Mouse (Mus musculus) spleen, postnatal 14 days (tissue): ENCODE results near the gene Ceacam16.

Experiments
- DNase-seq, 2 experiments: peaks; one replicate each; pipeline ENCODE4 v3.0.0; 2021 to 2022; ENCODE audit warnings: low spot score in 2 of 2

Gene Ceacam16

DNA sequence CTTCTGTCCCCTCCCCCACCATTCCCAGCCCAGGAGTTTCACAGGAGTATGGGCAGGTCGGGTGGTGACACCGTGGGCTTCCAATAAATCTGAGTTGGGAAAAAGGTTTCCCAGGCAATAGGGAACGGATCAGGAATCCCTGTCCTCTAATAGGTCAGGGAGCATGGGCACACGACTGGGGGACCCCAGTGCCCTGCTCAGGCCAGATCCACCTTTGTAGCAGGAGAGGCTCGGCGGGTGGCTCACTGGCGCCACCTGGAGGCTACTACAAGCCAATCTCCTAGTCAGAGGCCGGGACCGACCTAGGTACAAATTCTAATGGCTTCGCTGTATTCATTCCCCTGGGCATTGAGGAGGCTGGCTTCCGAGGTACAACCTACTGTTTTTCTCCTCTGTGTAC, 17.5 kb downstream of the Ceacam16 start:
- DNase-seq = peak; percentile 53 to 67

DNA sequence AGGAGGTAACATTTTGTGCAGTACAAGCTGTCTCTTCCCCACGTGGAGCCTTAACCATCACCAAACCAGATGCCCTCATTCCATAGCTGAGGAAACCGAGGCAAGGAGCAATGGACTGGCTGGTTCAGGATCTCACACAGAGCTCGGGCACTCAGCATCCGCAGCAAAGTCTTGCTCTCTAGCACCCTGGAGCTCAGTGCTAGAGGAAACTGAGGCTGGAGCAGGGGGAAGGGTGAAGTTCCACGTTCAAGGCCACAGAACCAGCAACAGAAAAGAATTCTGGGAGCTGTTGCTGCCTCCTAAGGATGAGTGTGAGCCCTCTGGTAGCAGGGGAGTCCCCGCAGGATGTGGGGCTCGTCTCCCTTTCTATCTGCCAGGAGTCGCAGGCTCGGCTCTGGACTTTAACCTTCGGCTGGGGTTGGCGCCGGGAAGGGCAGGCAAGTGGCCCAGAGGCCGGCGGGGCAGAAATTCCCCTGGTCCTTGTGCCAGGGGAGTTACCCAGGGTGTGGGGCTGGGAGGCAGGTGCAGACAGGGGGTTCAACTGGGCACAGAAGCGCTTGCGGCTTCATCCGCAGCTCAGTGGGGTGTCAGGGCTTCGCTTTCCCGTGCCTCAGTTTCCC, 18.1 kb downstream of the Ceacam16 start:
- DNase-seq = no peak

DNA sequence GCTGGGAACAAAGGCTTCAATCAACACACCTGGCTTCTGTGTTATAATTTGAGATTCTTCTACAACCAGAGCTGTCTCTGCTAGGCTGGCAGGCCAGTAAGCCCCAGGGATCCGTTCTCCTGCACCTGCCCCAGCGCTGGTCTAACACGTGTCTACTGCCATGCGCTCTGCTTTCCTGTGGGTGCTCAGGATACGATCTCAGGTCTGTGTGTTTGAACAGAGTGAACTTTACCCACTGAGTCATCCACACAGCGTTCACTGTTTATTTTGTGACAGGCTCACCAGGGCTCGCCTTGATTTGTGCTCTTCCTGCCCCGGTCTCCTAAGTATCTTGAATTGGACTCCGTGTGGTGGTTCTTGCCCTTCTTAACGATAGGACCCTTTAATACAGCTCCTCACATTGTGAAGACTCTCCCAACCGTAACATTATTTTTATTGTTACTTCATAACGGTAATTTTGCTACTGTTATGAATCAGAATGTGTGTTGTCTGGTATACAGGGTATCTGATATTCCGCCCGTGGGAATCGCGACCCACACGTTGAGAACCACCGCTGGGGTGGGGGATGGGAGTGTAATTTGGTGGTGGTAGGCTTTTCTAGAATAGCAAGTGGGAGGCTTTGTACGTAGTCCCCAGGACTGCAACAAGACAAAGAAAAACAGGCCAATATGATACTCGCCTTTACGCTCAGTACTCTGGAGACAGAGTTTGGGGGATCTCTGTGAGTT, 19.2 kb downstream of the Ceacam16 start:
- DNase-seq = no peak

DNA sequence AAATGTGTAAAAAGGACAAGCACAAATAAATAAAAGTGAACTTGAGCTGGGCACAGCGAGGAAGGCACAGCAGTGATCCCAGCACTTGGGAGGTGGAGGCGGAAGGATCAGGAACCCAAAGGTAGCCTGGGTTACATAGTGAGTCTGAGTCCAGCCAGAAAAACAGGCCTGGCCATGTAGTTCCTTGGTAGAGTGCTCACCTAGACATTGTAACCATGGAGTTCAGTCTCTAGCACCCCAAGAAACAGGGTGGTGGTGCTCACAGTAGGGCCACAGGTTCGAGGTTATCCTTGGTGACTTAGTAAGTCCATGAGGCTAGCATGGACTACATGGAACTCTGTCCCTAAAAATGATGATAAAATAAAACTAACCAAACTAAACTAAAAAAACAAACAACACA, 20.2 kb downstream of the Ceacam16 start:
- DNase-seq = no peak

DNA sequence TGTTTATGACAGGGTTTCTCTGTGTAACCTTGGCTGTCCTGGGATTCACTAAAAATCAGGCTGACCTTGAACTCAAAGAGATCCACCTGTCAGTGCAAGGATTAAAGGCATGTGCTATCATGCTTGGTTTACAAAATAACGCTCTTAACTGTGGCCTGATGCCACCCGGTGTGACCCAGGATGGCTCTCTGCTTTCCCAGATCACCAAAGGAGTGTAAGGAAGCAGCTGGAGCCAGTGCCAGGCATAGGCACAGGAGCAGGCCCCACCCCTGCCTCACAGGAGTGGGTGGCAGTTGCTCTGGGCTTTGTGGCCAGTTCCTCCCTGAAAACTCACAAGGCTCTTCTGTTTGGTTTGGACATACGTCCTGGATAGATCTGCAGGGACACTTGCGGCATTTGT, 20.7 kb downstream of the Ceacam16 start:
- DNase-seq = no peak

DNA sequence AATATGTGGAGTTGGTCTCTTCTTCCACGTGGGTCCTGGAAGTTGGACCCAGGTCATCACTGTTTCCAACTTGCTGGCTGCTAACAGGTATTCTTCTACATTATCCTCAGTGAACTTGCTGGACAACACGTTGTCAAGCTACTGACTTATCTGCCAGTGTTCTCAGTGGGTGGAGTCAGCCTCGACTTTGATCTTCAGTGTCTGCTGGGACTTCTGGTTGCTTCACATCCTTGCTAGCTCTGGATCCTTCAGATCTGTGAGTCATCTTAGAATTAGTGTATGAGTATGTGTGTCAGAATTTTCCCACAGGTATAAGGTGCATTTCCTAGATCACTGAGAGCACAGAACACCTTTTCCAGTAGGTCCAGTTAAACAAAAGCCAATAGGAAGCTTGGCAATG, 24.3 kb downstream of the Ceacam16 start:
- DNase-seq = no peak

DNA sequence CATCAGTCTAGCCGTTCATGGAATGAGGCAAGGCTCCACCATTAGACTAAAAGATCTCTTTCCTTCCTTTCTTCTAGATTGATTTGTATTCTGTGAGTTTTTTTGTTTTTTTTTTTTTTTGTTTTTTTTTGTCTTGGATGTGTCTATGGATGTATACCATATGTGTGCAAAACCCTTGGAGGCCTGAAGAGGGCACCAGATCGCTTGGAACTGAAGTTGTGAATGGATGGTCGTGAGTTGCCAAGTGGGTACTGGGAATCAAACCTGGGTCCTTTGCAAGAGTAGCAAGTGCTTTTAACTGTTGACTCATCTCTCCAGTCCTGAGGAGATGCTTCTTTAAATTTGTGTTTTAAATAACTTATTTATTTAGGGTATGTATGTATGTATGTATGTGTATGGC, 27.0 kb downstream of the Ceacam16 start:
- DNase-seq = no peak

DNA sequence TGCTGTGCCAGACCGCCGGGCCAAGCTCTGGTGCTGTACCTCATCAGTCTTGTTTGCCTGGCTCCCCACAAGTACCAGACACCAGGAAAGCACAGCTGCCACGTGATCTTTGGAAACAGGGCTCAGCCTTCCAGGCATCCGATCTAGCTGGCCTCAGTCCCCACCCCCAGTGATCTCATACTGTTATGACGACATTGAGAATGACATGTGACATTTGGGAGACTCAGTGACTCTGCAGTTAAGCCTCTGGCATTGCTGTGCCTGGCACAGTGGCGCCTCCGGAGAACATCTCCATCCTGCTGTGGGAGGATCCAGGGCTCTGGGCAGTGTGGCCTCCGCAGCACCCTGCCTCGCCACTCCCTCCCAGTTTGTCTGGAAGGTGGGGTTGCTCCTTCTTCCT, 29.3 kb downstream of the Ceacam16 start:
- no peak for DNase-seq

DNA sequence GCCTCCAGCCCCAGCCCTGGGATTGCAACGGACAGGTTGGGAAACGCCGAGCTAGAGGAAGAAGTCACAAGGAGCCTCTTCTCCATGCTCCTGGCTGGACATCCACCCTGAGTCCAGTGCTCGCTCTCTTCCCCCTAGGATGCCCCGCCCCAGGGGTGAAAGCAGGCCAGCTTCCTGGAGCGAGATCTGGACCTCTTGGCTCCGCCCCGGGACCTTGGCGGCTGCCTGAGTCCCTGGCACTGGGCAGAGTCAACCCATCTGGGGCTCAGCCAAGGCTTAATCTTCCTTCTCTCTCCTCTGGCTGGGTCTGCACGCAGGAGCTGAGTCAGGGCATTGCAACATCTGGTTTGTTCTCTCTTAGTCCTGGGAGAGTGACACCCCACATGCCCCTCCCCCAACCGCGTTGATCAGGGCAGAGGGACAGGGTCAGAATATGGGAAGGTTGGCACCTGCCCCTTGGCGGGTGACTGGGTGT, 30.4 kb downstream of the Ceacam16 start:
- DNase-seq = peak in 1 of 2 experiments; percentile 42

DNA sequence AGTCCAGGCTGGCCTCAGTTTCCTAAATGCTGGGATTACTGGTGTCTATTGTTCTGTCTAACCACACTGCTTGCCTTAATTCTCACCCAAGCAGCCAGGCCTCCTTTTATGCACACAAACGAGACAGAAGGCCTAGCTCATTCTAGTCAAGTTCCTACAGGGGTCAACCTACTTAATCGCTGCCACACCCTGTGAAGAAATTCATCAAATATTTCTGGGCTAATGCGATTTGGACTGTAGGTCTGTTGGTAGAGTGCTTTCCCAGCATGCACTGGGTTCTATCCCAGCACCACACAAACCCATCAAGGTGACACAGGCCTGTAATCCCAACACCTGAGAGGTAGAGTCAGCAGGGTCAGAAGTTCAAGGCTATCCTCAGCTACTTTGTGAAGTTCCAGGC, 31.4 kb downstream of the Ceacam16 start:
- DNase-seq = no peak

DNA sequence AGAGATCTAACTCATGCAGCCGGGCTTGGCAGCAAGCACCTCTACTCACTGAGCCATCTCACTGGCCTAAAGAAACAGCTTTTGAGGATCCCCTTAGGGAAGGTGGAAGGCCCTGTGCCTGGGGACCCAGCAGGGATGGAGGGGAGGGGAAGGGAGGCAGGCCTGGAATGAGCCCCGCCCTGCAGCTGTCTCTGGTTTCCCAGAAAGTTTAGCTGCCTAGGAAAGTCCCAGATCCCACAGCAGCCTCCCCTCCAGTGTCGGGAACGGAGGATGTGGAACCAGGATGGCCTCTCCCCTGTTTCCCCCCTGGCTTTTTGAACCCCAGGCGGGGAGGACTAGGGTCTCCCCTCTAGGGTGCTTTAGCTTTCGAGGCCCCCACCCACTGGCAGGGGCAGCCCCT, 34.3 kb downstream of the Ceacam16 start:
- no peak for DNase-seq

DNA sequence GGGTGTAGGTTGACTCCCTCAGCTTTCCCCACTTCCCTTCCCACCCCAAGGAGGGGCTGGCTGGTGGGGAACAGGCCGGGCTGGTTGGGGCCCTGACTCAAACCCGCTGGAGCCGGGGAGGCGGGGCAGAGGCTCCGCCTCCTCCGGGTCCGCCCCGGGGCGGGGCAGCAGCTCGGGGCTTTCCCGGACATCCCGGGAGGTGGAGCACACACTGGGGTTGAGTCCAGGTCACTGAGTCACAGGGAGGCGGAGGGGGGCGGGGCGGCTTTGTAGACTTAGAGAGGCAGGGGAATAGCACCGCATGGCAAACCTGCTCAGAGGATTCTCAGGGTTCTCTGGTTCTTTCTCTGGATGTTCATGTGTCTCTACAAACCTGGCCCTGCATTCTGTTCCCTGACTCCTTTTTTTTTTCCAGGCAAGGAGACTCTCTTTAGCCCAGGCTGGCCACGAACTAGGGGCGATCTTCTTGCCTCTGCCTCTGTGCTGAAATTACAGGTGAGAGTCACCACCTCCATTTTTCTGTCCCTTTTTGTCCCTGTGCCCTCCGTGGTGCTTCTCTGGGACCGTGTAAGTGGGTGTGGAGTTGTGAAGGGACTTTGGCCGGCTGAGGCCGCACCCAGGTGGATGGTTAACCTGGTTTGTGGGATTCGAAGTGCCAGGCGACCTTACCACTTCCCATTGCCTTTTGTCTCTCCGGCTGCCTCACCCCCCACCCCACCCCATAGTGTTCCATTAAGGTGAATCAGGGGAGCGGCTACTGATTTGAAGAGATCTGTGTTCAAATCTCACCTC, 36.7 kb downstream of the Ceacam16 start:
- peak; percentile 51 to 54 for DNase-seq

DNA sequence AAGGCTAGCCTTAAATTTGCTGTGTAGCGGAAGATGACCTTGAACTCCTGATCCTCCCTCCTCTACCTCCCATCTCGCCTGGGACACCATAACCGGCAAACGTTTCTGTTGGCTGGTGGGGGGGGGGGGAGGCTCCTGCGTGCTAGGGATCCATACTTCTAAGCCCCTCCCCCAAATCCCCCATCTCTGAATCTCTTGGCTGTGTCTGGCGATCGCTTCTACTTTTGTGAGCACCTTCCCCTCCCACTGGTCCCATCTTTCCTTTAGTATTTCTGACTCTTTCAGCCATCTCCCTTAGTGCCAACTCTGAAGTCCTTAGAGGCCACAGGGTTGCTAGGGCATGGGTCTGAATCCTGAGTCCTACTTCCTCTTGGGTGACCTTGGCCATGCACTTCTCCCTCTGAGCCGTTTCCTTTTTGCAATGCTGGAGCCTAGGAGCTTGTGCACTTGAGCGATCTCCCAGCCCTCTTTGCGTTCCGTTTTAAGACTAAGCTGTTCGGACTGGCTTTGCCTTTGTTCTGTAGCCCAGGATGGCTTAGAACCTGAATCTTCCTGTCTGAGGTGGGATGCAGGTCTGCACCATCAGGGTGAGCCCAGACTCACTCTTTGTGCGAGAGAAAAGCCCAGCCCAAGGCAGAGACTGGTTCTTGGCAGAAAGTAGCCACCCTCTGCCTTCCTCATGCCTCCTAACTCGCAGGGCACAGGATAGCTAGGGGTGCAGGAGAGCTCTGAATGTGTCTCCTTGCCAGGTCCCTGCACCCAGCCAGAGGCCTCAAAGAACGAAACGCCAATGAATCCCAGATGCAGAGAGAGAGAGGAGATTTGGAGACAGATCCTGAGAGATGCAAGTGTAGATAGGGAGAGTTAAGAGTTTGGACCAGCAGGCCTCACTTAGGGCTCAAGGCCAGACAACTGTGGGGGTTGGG, 37.6 kb downstream of the Ceacam16 start:
- no peak for DNase-seq

DNA sequence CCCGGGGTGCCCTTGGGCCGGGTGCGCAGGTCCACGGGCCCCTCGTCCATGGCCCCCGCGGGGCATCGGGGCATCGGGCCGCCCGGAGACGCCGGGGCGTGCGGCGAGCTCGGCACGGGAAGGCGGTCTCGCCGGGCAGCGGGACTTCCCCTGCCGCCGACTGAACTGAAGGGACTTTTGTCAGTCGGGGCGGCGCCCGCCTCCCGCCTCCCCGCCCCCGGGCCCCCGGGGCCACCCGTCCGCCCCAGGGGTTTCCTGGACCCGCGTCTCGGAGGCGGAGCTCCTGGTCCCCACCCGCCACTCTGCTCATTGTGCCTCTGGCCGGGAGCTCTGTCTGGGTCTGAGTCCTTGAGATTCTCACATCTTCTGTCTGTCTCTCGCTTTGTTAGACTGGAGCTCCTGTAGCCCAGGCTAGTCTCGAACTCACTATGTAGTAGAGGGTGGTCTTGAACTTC, 38.5 kb downstream of the Ceacam16 start, which contains the start of gene Bcl3:
Bcl3 (minus strand) TSS at position 167 of the 455 bp plus-strand sequence.
- DNase-seq = peak; percentile 53 to 60

DNA sequence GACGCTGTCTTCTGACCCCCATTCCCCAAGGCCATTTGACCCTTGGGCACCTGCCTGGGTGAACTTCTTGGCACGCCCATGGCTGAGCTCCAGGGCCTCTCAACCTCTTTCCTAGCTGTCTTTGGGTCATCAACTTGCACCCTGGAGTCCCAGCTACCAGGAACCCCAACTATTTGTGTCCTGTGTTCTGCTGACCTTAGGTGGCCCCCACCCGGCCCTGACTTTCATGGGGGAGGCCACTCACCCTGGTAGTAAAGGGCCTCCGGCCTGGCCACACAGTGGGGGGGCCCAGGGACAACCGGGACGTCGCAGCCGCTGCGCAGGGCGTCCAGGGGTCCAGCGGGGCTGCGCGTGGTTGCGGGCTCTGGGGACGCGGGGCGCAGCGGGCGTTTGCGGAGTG, 38.9 kb downstream of the Ceacam16 start:
- no peak for DNase-seq

DNA sequence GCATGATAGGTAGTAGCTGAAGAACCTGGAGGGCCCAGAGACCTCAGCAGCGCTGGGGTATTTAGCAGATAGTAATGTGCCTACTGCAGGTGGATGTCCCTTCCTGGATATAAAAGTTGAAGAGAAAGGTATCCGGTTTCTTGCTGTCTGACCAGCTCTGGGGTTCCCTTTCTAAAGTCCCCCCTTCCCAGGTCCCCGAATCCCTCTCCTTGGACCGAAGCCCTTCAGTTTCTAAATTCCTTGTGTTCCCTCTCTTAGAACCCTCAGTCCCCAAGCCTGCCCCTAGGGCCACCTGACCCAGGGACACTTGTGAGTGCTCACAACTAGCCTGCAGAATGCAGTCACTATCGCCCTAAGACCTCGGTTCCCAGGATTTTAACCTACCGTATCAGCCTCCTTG, 39.5 kb downstream of the Ceacam16 start:
- DNase-seq = no peak

DNA sequence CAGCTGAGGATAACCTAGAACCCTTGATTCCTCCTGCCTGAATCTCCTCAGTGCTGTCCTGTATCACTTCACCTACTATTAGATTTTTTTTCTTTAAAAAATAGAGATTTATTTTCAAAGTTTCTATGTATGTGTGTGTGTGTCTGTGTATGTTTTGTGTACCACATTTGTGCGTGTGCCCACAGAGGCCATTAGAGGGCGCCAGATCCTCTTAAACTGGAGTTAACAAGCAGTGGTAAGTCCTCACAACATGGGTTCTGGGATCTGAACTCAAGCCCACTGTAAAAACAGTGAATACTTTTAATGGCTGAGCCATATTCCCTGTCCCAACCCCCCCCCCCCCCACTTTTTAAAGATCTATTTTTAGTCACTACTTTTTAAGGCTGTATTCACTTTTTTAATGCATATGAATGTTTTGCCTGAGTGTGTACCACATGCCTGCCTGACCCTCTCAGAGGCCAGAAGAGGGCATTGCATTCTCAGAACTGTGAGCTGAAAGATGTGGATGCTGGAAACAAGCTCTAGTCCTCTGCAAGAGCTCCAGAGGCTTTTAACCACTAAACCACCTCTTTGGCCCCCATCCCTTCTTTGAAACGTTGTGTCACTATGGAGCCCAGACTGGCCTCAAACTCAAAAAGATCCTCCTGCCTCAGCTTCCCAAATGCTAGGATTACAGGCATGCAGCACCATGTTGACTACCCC, 40.6 kb downstream of the Ceacam16 start:
- DNase-seq = no peak

DNA sequence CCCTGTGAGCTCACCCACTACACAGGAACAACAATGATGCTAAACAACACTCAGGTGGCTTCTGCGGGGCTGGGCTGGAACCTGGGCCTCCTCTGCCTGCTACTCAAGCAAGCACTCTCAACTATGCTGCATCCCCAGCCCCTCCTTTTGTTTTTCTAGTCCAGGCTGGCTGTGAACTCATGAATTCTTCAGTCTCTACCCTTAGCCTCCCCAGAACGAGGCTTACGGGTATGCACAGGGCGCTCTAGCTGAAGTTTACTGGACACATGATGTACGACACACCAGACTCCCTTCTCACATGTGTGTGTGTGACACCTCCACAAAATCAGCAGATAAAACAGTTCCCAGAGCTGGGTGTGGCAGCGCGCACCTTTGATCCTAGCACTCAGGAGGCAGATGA, 42.2 kb downstream of the Ceacam16 start:
- no peak for DNase-seq

DNA sequence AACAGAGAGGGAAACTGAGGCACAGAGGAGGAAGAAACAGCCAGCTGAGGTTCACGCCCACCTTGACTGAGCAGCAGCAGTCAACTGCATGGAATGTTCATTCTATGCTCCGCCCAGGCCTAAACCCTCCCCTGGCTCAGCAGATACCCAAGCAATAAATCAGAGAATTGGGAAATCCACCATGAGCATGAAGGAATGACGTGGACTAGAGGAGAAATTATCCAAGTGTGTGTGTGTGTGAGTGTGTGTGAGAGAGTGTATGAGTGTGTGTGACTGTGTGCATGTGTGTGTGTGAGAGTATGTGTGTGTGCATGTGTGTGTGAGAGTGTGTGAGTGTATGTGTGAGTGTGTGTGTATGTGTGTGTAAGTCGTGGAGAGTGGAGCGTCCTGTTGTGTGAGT, 42.7 kb downstream of the Ceacam16 start:
- DNase-seq = no peak

DNA sequence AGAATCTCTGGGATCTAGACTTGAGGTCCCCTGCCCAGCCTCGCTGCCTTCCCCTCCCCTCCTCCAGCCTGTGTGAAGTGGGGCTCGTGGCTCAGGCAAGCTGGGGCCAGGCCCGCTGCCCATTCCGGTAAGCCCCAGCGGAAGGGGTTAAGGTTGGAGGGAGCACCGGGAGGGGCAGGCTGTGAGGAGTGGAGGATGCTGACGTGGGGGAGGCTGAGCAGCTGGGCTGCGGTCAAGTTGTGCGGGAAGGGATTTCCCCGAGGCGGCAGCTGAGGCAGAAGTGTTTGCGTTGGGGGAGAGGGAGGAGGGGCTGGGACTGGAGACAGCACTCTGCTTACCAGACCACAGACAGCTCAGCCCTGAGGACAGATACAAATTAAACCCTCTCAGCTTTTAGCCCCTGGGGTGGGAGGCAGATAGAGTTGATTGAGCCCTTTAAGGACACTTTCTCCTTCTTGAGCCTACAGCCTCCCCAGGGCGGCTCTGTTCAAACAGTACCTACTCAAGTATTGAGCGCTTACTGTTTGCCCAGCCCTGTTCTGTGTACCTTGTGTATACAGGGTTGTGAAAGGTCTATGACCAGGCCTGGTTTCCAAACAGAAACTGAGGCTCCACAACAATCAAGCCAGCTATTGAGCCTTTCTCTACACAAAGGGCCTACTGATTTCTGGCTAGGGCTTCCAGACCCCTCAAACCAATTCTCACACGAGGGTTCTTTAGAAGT, 43.6 kb downstream of the Ceacam16 start:
- DNase-seq = peak; percentile 64 to 72
